Mouse (Mus musculus) embryonic facial prominence, embryonic 15.5 days (tissue): ENCODE results near the gene Secisbp2. TPM values are rescaled to one million over a fixed set of nuclear protein-coding genes. Genes with fewer than 3 reads are reported as not detected.

Experiments
- ATAC-seq: fragments of 200-750 bp; cut with Nextera tagmentation; 2 replicates; pipeline ENCODE4 v1.8.0; 2017; ENCODE audit warnings: low read depth, moderate TSS enrichment; ENCODE audit not compliant: insufficient number of reproducible peaks, low FRiP score, low TSS enrichment
- H3K27ac ChIP-seq: fragments of 300-500 bp; sonication (generic); replicated peaks from 2 replicates; pipeline ENCODE4 v1.5.1; 2015; ENCODE audit warnings: mild to moderate bottlenecking, inconsistent platforms
- H3K27me3 ChIP-seq: fragments of 300-500 bp; sonication (generic); 2 replicates; pipeline ENCODE4 v1.6.1; 2015; ENCODE audit warnings: inconsistent platforms
- H3K36me3 ChIP-seq: fragments of 300-500 bp; sonication (generic); 2 replicates; pipeline ENCODE4 v1.6.1; 2015; ENCODE audit warnings: mild to moderate bottlenecking, inconsistent platforms
- H3K4me1 ChIP-seq: fragments of 300-500 bp; sonication (generic); 2 replicates; pipeline ENCODE4 v1.6.1; 2015; ENCODE audit warnings: inconsistent platforms
- H3K4me2 ChIP-seq: fragments of 300-500 bp; sonication (generic); replicated peaks from 2 replicates; pipeline ENCODE4 v1.6.1; 2015; ENCODE audit warnings: mild to moderate bottlenecking, inconsistent platforms
- H3K4me3 ChIP-seq: fragments of 300-500 bp; sonication (generic); replicated peaks from 2 replicates; pipeline ENCODE4 v1.5.1; 2015; ENCODE audit warnings: mild to moderate bottlenecking, inconsistent platforms
- H3K9ac ChIP-seq: fragments of 300-500 bp; sonication (generic); 2 replicates; pipeline ENCODE4 v1.6.1; 2015; ENCODE audit warnings: inconsistent platforms
- H3K9me3 ChIP-seq: fragments of 300-500 bp; sonication (generic); replicated peaks from 2 replicates; pipeline ENCODE4 v1.6.1; 2016; ENCODE audit warnings: inconsistent platforms
- WGBS: fragments of 180-500 bp; shearing (Covaris S2); methylation state at CpG from one replicate; pipeline ENCODE4 v1.1.7; 2015; 5-methylcytosine and 5-hydroxymethylcytosine counted together
- polyA plus RNA-seq: library from polyadenylated mRNA; unstranded; fragments of >200 nt; fragmentation: Nextera tagmentation; extraction: Ambion mirVana; gene quantifications from 2 replicates; pipeline ENCODE4 v1.2.1, GENCODE M21; 2015

The Secisbp2 gene
- 31.6 and 35.1 TPM in 2 replicates for polyA plus RNA-seq

- Histone ChIP-seq H3K4me3 (peak within 1 kb of the TSS; percentile 81), H3K27me3 (no peaks in the 10 kb centered on the region)
- WGBS: under 1% methylated on average over 69 of the region's 69 CpGs
Measured at GRCm38 (mm10) chr13:51651408-51652064, at the start of gene Secisbp2. Secisbp2 (plus strand) TSS chr13:51651697.

GRCm38 (mm10) chr13:51602764-51603163 lies 48.7 kb upstream of the Secisbp2 start:
- Histone ChIP-seq H3K27me3 (no peaks in the 10 kb centered on the region), H3K9ac (no peak overlapping the region), H3K36me3 (no peaks in the 10 kb centered on the region), H3K4me1 (peaks cover 12% of the 10 kb centered on the region), H3K4me2 (peak overlapping the region; percentile 50; the same call in 1 of the 2 replicates), H3K27ac (no peak overlapping the region), H3K9me3 (no peaks in the 10 kb centered on the region), H3K4me3 (peak overlapping the region; percentile 22; the same call in 1 of the 2 replicates)
- WGBS: 57% methylated on average over 7 of the region's 8 CpGs
- ATAC-seq: no peak

More at GRCm38 (mm10) chr13:51651408-51652064, at the start of gene Secisbp2:
- peak within 1 kb of the TSS; percentile 71 for H3K4me2 ChIP-seq
- peak within 1 kb of the TSS; percentile 92 for H3K27ac ChIP-seq
- peak within 1 kb of the TSS; percentile 79 for H3K9ac ChIP-seq
- H3K36me3 ChIP-seq: peaks cover 38% of the 10 kb centered on the region
- peak; percentile 91 for ATAC-seq
- no peaks in the 10 kb centered on the region for H3K9me3 ChIP-seq
- H3K4me1 ChIP-seq: peaks cover 32% of the 10 kb centered on the region

GRCm38 (mm10) chr13:51603221-51603893 lies 48.1 kb upstream of the Secisbp2 start:
- H3K4me2 ChIP-seq: peak overlapping the region; percentile 50
- peaks cover 12% of the 10 kb centered on the region for H3K4me1 ChIP-seq
- no peak for ATAC-seq
- no peaks in the 10 kb centered on the region for H3K27me3 ChIP-seq
- peak overlapping the region; percentile 22 for H3K4me3 ChIP-seq
- no peak overlapping the region for H3K9ac ChIP-seq
- no peaks in the 10 kb centered on the region for H3K9me3 ChIP-seq
- H3K27ac ChIP-seq: no peak overlapping the region
- WGBS: 9% methylated on average over 16 of the region's 16 CpGs
- no peaks in the 10 kb centered on the region for H3K36me3 ChIP-seq

GRCm38 (mm10) chr13:51603894-51604244 lies 47.6 kb upstream of the Secisbp2 start:
- Histone ChIP-seq H3K36me3 (no peaks in the 10 kb centered on the region), H3K27me3 (no peaks in the 10 kb centered on the region), H3K9ac (no peak overlapping the region), H3K27ac (no peak overlapping the region), H3K4me3 (no peak overlapping the region), H3K4me1 (peaks cover 12% of the 10 kb centered on the region), H3K9me3 (no peaks in the 10 kb centered on the region), H3K4me2 (peak overlapping the region; percentile 50)
- 38% methylated on average over 4 of the region's 4 CpGs for WGBS
- no peak for ATAC-seq

DNA sequence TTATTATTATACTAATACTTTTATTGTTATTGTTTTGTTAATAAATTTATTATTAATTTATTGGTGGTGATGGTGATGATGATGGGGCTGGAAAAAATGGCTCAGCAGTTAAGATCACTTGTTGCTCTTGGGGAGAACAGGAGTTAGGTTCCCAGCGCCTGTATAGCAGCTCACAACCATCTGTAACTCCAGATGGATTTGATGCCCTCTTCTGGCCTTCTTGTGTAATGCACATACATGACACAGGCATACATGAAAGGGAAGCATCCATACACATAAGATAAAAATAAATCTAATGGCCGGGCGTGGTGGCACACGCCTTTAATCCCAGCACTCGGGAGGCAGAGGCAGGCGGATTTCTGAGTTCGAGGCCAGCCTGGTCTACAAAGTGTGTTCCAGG lies 42.3 kb upstream of the Secisbp2 start:
- Histone ChIP-seq H3K27me3 (no peaks in the 10 kb centered on the region), H3K27ac (no peak overlapping the region), H3K4me2 (no peak overlapping the region), H3K9ac (no peak overlapping the region), H3K4me3 (no peak overlapping the region), H3K36me3 (no peaks in the 10 kb centered on the region), H3K4me1 (0 out of 2 replicates have a peak, but pooled peaks cover 6% of the 10 kb centered on the region), H3K9me3 (no peaks in the 10 kb centered on the region)
- no peak for ATAC-seq
- WGBS: 93% methylated on average over 7 of the region's 7 CpGs

DNA sequence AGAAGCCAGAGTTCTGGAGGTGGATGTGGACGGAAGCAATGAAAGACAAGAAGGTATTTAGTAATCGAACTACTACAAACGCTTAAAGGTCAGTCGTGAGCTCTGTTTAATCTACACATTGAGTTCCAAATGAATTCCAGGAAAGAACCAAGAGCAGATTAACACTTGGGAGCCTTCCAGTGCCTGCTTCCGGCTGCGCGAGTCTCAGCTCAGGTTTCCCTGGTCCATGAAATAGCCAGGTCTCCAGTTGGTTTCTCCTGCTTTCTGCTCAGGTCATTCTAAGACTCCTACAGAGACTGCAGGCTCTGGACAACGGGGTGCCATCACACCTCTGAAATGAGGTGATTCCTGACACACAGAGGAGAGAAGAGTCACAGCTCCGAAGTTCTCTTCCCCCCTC lies 40.4 kb upstream of the Secisbp2 start:
- Histone ChIP-seq H3K36me3 (no peaks in the 10 kb centered on the region), H3K9ac (no peak overlapping the region), H3K9me3 (no peaks in the 10 kb centered on the region), H3K27ac (no peak overlapping the region), H3K4me2 (0 out of 2 replicates have a peak overlapping the region, but pooled peaks have one; percentile 6), H3K4me1 (0 out of 2 replicates have a peak, but pooled peaks cover 12% of the 10 kb centered on the region), H3K27me3 (no peaks in the 10 kb centered on the region), H3K4me3 (no peak overlapping the region)
- ATAC-seq: no peak
- WGBS: 23% methylated on average over 9 of the region's 9 CpGs

DNA sequence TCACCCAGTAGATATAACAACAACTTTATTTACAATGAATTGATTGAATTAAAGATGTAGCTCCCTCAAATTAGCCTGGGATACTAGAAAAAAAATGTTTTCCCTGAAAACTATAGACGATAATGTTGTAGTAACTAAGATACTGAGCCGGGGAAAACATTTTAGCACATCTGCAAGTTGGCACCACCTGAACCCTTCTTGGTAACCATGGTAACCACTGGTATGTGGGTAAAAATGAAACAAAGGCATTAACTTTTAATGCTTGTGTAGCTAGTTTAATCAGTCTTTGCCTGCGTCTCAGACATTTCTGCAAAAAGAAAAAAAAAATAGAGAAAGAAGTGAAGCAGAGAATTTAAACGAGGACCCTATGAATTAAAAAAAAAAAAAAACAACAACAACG lies 40.0 kb upstream of the Secisbp2 start:
- Histone ChIP-seq H3K9me3 (no peaks in the 10 kb centered on the region), H3K27ac (no peak overlapping the region), H3K9ac (no peak overlapping the region), H3K36me3 (no peaks in the 10 kb centered on the region), H3K4me3 (no peak overlapping the region), H3K4me1 (peaks cover 16% of the 10 kb centered on the region; the same call in 1 of the 2 replicates), H3K27me3 (no peaks in the 10 kb centered on the region), H3K4me2 (0 out of 2 replicates have a peak overlapping the region, but pooled peaks have one; percentile 6)
- WGBS: 27% methylated on average over 5 of the region's 5 CpGs
- ATAC-seq: no peak

- peaks cover 24% of the 10 kb centered on the region; the same call in 1 of the 2 replicates for H3K4me1 ChIP-seq
- no peak overlapping the region for H3K4me3 ChIP-seq
- H3K9me3 ChIP-seq: no peaks in the 10 kb centered on the region
- no peaks in the 10 kb centered on the region for H3K27me3 ChIP-seq
- H3K36me3 ChIP-seq: no peaks in the 10 kb centered on the region
- no peak overlapping the region for H3K4me2 ChIP-seq
- H3K27ac ChIP-seq: no peak overlapping the region
- ATAC-seq: no peak
- H3K9ac ChIP-seq: no peak overlapping the region
- WGBS: 44% methylated on average over 10 of the region's 10 CpGs
Measured at GRCm38 (mm10) chr13:51615815-51616214, 35.7 kb upstream of the Secisbp2 start.

DNA sequence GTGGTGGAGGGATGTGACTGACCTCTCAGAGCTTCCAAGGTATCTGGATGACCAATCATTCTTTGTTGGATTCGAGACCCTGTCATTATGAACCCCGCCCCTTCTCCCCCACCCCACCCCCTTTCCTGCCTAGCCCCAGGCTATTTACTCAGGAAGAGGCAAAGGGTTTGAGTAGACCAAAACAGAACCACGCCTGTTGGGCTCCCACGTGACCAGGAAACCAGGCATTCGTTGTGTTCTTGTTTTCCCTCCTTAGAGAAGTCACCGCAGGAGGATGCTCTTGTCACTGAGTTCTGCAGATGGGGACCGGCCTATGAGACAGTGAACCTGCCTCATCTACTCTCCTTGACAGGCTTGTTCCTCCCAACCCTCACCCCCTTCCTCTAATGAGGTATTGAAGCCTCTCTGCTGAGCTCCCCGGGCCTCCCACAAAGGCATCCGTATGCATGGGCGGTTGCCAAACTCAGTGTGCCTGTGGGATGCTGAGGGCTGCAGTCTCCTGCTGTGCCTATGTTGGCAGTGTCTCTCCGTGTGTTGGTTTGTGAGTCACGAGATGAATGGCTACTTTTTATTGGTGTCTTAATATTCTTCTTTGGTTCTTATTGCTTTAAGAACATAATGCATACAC lies 35.0 kb upstream of the Secisbp2 start:
- no peak overlapping the region for H3K9ac ChIP-seq
- H3K27ac ChIP-seq: no peak overlapping the region
- WGBS: 8% methylated on average over 12 of the region's 12 CpGs
- H3K9me3 ChIP-seq: no peaks in the 10 kb centered on the region
- H3K4me1 ChIP-seq: peaks cover 18% of the 10 kb centered on the region; the same call in 1 of the 2 replicates
- no peaks in the 10 kb centered on the region for H3K27me3 ChIP-seq
- H3K36me3 ChIP-seq: no peaks in the 10 kb centered on the region
- H3K4me2 ChIP-seq: no peak overlapping the region
- no peak; the same call in 1 of the 2 replicates for ATAC-seq
- no peak overlapping the region for H3K4me3 ChIP-seq

DNA sequence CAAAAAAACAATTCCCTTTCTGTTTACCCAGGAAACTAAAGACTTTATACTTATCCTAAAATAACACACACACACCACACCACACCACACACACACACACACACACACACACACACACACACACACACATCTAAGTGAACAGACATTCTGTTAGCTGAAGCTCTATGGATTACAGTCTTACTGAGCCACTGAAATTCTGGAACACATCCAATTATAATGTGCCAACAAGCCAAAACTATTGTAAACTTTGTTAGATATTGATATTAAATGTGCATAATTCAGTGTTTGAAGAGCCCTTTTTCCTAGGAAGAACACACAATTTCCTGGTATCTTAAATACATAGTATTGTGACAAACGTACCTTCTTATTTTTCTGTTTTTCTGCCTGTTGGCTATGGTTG lies 34.2 kb upstream of the Secisbp2 start:
- ATAC-seq: no peak
- Histone ChIP-seq H3K36me3 (no peaks in the 10 kb centered on the region), H3K9ac (no peak overlapping the region), H3K4me3 (no peak overlapping the region), H3K4me2 (no peak overlapping the region), H3K27ac (no peak overlapping the region), H3K27me3 (no peaks in the 10 kb centered on the region), H3K9me3 (no peaks in the 10 kb centered on the region), H3K4me1 (peaks cover 18% of the 10 kb centered on the region; the same call in 1 of the 2 replicates)
- 45% methylated on average over 1 of the region's 1 CpGs for WGBS

DNA sequence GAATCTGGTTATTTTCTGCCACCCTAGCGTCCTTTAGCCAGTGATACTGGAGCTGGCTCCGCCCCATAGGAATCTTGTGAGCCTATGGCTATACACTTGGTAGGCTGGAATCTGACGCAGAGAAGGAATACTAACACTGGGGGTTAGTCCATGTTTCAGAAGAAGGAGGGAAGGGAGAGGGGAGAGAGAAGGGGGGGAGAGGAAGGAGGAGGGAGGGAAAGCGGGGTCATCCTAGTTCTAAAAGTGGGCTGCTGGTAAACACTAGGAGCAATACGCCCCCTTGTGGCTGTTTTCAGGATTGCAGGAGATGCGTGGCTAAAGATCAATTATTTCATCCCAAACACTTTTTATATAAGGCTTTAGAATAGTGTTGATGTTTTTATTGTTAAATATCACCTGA lies 33.6 kb upstream of the Secisbp2 start:
- no peak for ATAC-seq
- Histone ChIP-seq H3K27me3 (no peaks in the 10 kb centered on the region), H3K4me1 (peaks cover 18% of the 10 kb centered on the region; the same call in 1 of the 2 replicates), H3K9ac (no peak overlapping the region), H3K4me3 (no peak overlapping the region), H3K4me2 (no peak overlapping the region), H3K27ac (no peak overlapping the region), H3K36me3 (no peaks in the 10 kb centered on the region), H3K9me3 (no peaks in the 10 kb centered on the region)
- 15% methylated on average over 6 of the region's 6 CpGs for WGBS
